Mouse (Mus musculus): ENCODE measurements at regions not wholly inside any gene's neighbourhood (a gene's known extent, or its start where the extent isn't known, plus 50 kb on each side); places are given as distances from the start of the nearest gene placed in this dataset.
"Not testable (repeated sequence)": the region's sequence is repeated elsewhere in the genome, so short reads cannot be mapped to it uniquely, and the experiment has no call there.

DNA sequence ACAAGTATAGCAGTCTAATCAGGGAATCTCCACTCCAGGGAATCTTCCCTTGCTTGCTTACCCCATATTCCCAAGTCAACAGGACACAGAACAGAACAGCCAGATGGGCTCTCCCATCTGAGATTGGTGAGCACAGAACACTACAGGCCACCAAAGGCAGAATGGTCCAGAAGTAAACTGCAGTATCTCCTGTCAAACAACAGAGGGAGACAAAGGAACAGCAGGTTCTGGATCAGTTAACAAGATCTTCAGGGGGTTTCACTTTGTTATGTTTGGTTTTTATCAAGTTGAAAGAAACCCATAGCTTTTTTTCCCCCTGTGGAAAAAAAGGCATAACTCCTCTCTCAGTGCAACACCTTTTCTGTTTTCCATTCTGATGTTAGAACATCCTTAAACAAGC lies 453.1 kb upstream of the 9130204L05Rik start:
- TF ChIP-seq GATA1 (IDR thresholded peaks at IDR 0.05; ENCODE audit: borderline replicate concordance, low read length): no peak
- TF ChIP-seq TAL1 (conservative IDR thresholded peaks at IDR 0.05; ENCODE audit: low read depth, low read length): no peak
- no peak for TF ChIP-seq CTCF (IDR thresholded peaks at IDR 0.05; ENCODE audit: low read depth, low read length)
- no peak for TF ChIP-seq GATA2 (IDR thresholded peaks at IDR 0.05; ENCODE audit: borderline replicate concordance, low read depth, low read length)
- no peak for TF ChIP-seq POLR2AphosphoS5 (IDR thresholded peaks at IDR 0.05; ENCODE audit: insufficient replicate concordance, low read depth, low read length)
- H3K4me3 ChIP-seq (ENCODE audit: low read depth, low read length): no peak overlapping the region

GRCm38 (mm10) chr3:91526121-91526520 lies 435.5 kb upstream of the 9130204L05Rik start:
- H3K36me3 ChIP-seq (replicated peaks); H3K9me3 ChIP-seq (replicated peaks); ATAC-seq (ENCODE audit: extremely low read depth, insufficient number of reproducible peaks, low FRiP score, poor library complexity, severe bottlenecking); H3K4me3 ChIP-seq (ENCODE audit: low read depth, low read length); DNase-seq (ENCODE audit: low spot score); H3K4me1 ChIP-seq (ENCODE audit: insufficient read depth, low read depth, low read length); H3K27me3 ChIP-seq (ENCODE audit: insufficient read depth, low read length): not testable (repeated sequence)

More for the DNA sequence above, 453.1 kb upstream of the 9130204L05Rik start:
- Histone ChIP-seq H3K36me3 (replicated peaks) (no peaks in the 10 kb centered on the region), H3K27me3 (ENCODE audit: insufficient read depth, low read length) (no peaks in the 10 kb centered on the region), H3K9me3 (replicated peaks) (peaks cover 4% of the 10 kb centered on the region; the same call in 1 of the 2 replicates), H3K4me1 (ENCODE audit: insufficient read depth, low read depth, low read length) (no peaks in the 10 kb centered on the region)
- ATAC-seq (ENCODE audit: extremely low read depth, insufficient number of reproducible peaks, low FRiP score, poor library complexity, severe bottlenecking) (0 out of 2 replicates have a peak, but pooled peaks have one; percentile 1), DNase-seq (ENCODE audit: low spot score) (no peak)

DNA sequence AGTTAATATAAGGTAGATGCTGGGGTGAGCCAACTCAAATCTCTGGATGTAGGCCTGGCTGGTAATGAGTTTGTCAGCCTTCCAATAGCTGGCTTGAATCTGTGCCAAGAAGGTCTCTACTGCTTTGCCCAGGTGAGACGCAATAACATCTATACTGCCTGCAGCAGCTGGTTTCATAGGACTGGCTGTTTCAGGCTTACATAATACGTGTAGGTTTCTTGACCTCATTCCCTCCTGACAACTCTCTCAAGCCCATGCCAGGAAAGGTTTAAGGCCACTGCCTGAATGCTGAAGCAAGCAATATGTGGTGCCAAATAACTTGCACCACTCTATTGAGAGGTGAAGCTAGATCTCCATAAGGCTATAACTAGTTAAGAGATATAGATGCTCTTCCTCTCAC lies 432.0 kb upstream of the 9130204L05Rik start:
- H3K4me3 ChIP-seq (ENCODE audit: low read depth, low read length): no peak overlapping the region
- ATAC-seq (ENCODE audit: extremely low read depth, insufficient number of reproducible peaks, low FRiP score, poor library complexity, severe bottlenecking) (no peak), DNase-seq (ENCODE audit: low spot score) (no peak)
- H3K9me3 ChIP-seq (replicated peaks): peaks cover 7% of the 10 kb centered on the region; the same call in 1 of the 2 replicates
- no peaks in the 10 kb centered on the region for H3K36me3 ChIP-seq (replicated peaks)
- TF ChIP-seq GATA1 (IDR thresholded peaks at IDR 0.05; ENCODE audit: borderline replicate concordance, low read length) (no peak), CTCF (IDR thresholded peaks at IDR 0.05; ENCODE audit: low read depth, low read length) (no peak), POLR2AphosphoS5 (IDR thresholded peaks at IDR 0.05; ENCODE audit: insufficient replicate concordance, low read depth, low read length) (no peak), TAL1 (conservative IDR thresholded peaks at IDR 0.05; ENCODE audit: low read depth, low read length) (no peak), GATA2 (IDR thresholded peaks at IDR 0.05; ENCODE audit: borderline replicate concordance, low read depth, low read length) (no peak)
- H3K4me1 ChIP-seq (ENCODE audit: insufficient read depth, low read depth, low read length): no peaks in the 10 kb centered on the region
- H3K27me3 ChIP-seq (ENCODE audit: insufficient read depth, low read length): no peaks in the 10 kb centered on the region

DNA sequence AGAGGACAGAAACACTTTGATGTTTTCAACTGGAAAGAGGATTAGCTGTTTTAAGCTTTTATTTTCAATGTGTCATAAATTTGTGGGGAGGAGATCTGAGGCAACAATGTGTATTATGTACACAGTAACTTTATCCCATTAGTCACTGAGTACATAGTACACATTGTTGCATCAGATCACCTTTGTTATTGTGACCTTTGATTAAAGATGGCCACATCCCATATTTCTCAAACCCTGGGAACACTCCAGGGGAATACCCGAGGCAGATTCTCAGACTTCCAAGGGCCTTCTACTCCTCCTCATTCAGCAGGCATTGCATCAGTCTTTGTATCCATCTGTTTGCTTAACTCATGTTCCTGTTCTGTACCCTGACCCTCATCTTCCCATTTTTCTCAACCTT lies 392.9 kb upstream of the 9130204L05Rik start:
- Histone ChIP-seq H3K4me1 (ENCODE audit: insufficient read depth, low read depth, low read length) (no peaks in the 10 kb centered on the region), H3K36me3 (replicated peaks) (no peaks in the 10 kb centered on the region), H3K9me3 (replicated peaks) (no peaks in the 10 kb centered on the region; the same call in 1 of the 2 replicates), H3K4me3 (ENCODE audit: low read depth, low read length) (no peak overlapping the region), H3K27me3 (ENCODE audit: insufficient read depth, low read length) (no peaks in the 10 kb centered on the region)
- ATAC-seq (ENCODE audit: extremely low read depth, insufficient number of reproducible peaks, low FRiP score, poor library complexity, severe bottlenecking): no peak
- no peak for DNase-seq (ENCODE audit: low spot score)
- TF ChIP-seq TAL1 (conservative IDR thresholded peaks at IDR 0.05; ENCODE audit: low read depth, low read length): no peak
- TF ChIP-seq GATA1 (IDR thresholded peaks at IDR 0.05; ENCODE audit: borderline replicate concordance, low read length): no peak
- no peak for TF ChIP-seq GATA2 (IDR thresholded peaks at IDR 0.05; ENCODE audit: borderline replicate concordance, low read depth, low read length)
- TF ChIP-seq CTCF (IDR thresholded peaks at IDR 0.05; ENCODE audit: low read depth, low read length): no peak
- TF ChIP-seq POLR2AphosphoS5 (IDR thresholded peaks at IDR 0.05; ENCODE audit: insufficient replicate concordance, low read depth, low read length): no peak

DNA sequence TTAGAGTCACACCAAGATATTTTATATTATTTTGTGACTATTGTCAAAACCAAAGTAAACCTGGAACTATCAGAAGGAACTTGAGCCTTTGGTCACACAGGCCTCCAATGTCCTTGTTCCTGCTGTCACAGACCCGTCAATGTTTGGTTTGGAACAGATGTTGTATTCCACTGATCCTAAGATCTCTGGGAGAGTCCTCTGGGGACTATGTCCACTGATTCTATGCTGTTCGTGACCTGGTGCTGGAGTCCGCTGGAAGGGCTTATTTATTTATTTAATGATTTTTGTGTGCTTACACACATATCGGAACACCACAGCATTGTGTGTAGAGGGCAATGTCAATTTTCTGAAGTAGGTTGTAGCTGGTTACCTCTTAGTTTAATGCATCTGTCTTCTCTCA lies 391.1 kb upstream of the 9130204L05Rik start:
- TF ChIP-seq GATA1 (IDR thresholded peaks at IDR 0.05; ENCODE audit: borderline replicate concordance, low read length) (no peak), TAL1 (conservative IDR thresholded peaks at IDR 0.05; ENCODE audit: low read depth, low read length) (no peak), CTCF (IDR thresholded peaks at IDR 0.05; ENCODE audit: low read depth, low read length) (no peak), GATA2 (IDR thresholded peaks at IDR 0.05; ENCODE audit: borderline replicate concordance, low read depth, low read length) (no peak), POLR2AphosphoS5 (IDR thresholded peaks at IDR 0.05; ENCODE audit: insufficient replicate concordance, low read depth, low read length) (no peak)
- Histone ChIP-seq H3K36me3 (replicated peaks) (no peaks in the 10 kb centered on the region), H3K4me3 (ENCODE audit: low read depth, low read length) (no peak overlapping the region), H3K27me3 (ENCODE audit: insufficient read depth, low read length) (no peaks in the 10 kb centered on the region), H3K4me1 (ENCODE audit: insufficient read depth, low read depth, low read length) (no peaks in the 10 kb centered on the region), H3K9me3 (replicated peaks) (no peaks in the 10 kb centered on the region; the same call in 1 of the 2 replicates)
- ATAC-seq (ENCODE audit: extremely low read depth, insufficient number of reproducible peaks, low FRiP score, poor library complexity, severe bottlenecking) (no peak), DNase-seq (ENCODE audit: low spot score) (no peak)

Measured in G1E (cell line).